Mouse (Mus musculus): ENCODE data around the gene D13Ertd608e. TPM values are rescaled to one million over a fixed set of nuclear protein-coding genes. Genes with fewer than 3 reads are reported as not detected.
"Not testable (repeated sequence)": the region's sequence is repeated elsewhere in the genome, so short reads cannot be mapped to it uniquely, and the experiment has no call there.

Gene D13Ertd608e
- total and polyA plus RNA-seq, 3 experiments = not detected

DNA sequence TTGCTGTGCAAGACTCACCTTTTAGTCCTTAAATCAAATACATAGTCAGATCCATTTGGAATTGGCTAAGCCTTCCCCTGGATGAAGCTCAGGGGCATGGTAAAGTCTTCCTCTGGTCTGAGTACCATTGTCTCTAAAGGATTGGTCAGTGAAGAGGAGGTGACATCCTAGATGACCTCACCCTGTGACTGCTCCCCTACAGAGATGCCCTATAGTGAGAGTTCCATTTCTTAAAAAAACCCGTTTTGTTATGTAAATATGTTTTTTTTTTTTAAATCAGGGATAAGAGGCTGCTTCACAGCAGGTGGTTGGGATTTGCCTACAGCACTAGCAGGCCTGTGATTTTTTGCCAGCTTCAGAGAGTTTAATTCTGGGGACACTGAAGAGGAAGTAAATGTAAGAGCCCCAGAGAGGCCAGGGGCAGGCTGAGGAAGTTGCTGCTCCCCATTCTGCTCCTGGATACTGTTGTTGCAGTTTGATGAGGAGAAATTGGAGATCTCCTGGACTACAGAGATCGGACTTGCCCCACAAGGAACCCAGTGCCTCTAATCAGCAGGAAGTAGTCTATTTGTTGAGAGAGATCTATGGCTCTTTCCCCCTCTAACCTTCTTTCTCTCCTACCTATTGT is 18.1 kb upstream of the D13Ertd608e start:
- H3K27ac ChIP-seq (ENCODE audit: control insufficient read depth, low read depth, low read length) = no peak overlapping the region

DNA sequence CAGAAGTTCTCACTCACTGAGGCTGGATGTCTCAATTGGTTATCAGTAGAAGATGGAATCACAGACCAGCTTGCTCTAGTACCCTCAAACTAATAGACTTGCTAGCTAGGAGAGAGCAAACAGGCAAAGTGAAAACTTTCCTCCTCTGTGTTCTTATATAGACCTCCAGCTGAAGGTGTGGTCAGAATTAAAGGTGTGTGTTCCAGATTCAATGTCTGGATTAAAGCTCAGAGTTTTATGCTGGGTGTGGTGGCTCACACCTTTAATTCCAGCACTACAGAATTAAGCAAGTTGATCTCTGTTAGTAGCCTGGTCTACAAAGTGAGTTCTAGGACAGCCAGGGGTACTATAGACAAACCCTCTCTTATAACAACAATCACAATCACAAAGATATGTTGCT is 5.7 kb upstream of the D13Ertd608e start, which contains the start of gene AF067063:
TSS of gene AF067063 (minus strand) at position 101 of the 400 bp plus-strand sequence.
- not testable (repeated sequence) for H3K9ac ChIP-seq (ENCODE audit: control insufficient read depth, low read depth, low read length, poor library complexity, severe bottlenecking); H3K79me2 ChIP-seq (ENCODE audit: control insufficient read depth, insufficient read depth, low read length, poor library complexity); H3K4me3 ChIP-seq (ENCODE audit: control insufficient read depth in 1 of 2, insufficient read depth in 1 of 2, low read depth in 2 of 2, low read length in 2 of 2); H3K9me3 ChIP-seq (replicated peaks; ENCODE audit: insufficient read depth, low read length); DNase-seq (ENCODE audit: low read depth, low spot score); H3K27me3 ChIP-seq (ENCODE audit: control insufficient read depth in 1 of 2, insufficient read depth in 2 of 2, low read length in 2 of 2); H3K36me3 ChIP-seq (ENCODE audit: control insufficient read depth in 1 of 2, insufficient read depth in 2 of 2, low read length in 2 of 2); H3K4me1 ChIP-seq (ENCODE audit: control insufficient read depth in 1 of 2, insufficient read depth in 2 of 2, low read length in 2 of 2); H3K27ac ChIP-seq (ENCODE audit: control insufficient read depth, low read depth, low read length)

More for the DNA sequence above, 18.1 kb upstream of the D13Ertd608e start:
- Histone ChIP-seq H3K4me3 (ENCODE audit: control insufficient read depth in 1 of 2, insufficient read depth in 1 of 2, low read depth in 2 of 2, low read length in 2 of 2) (no peak overlapping the region), H3K4me1 (ENCODE audit: control insufficient read depth in 1 of 2, insufficient read depth in 2 of 2, low read length in 2 of 2) (no peaks in the 10 kb centered on the region), H3K36me3 (ENCODE audit: control insufficient read depth in 1 of 2, insufficient read depth in 2 of 2, low read length in 2 of 2) (no peaks in the 10 kb centered on the region), H3K9me3 (replicated peaks; ENCODE audit: insufficient read depth, low read length) (no peaks in the 10 kb centered on the region), H3K27me3 (ENCODE audit: control insufficient read depth in 1 of 2, insufficient read depth in 2 of 2, low read length in 2 of 2) (no peaks in the 10 kb centered on the region), H3K79me2 (ENCODE audit: control insufficient read depth, insufficient read depth, low read length, poor library complexity) (no peaks in the 10 kb centered on the region), H3K9ac (ENCODE audit: control insufficient read depth, low read depth, low read length, poor library complexity, severe bottlenecking) (no peak overlapping the region)
- DNase-seq (ENCODE audit: low read depth, low spot score) = no peak
- no peak for TF ChIP-seq POLR2AphosphoS2 (IDR thresholded peaks at IDR 0.05; ENCODE audit: low read length)
- TF ChIP-seq CTCF (IDR thresholded peaks at IDR 0.05 in 2 of 3, conservative IDR thresholded peaks at IDR 0.05 in 1 of 3; ENCODE audit: control insufficient read depth in 1 of 3, insufficient read depth in 1 of 3, low read depth in 2 of 3, low read length in 3 of 3, poor library complexity in 1 of 3, severe bottlenecking in 1 of 3) = no peak
- TF ChIP-seq MYC (IDR thresholded peaks at IDR 0.05; ENCODE audit: low read depth, low read length) = no peak
- TF ChIP-seq CHD1 (IDR thresholded peaks at IDR 0.05; ENCODE audit: low read depth, low read length) = no peak
- no peak for TF ChIP-seq TCF12 (IDR thresholded peaks at IDR 0.05; ENCODE audit: low read depth, low read length)
- TF ChIP-seq GATA1 (IDR thresholded peaks at IDR 0.05; ENCODE audit: low read depth, low read length) = no peak
- no peak for TF ChIP-seq E2F4 (IDR thresholded peaks at IDR 0.05; ENCODE audit: borderline replicate concordance, low read depth, low read length)
- no peak for TF ChIP-seq NELFE (IDR thresholded peaks at IDR 0.05; ENCODE audit: low read depth, low read length)
- TF ChIP-seq MXI1 (IDR thresholded peaks at IDR 0.05; ENCODE audit: low read depth, low read length) = no peak
- no peak for TF ChIP-seq ETS1 (IDR thresholded peaks at IDR 0.05; ENCODE audit: low read depth, low read length)
- TF ChIP-seq BHLHE40 (IDR thresholded peaks at IDR 0.05; ENCODE audit: borderline replicate concordance, low read depth, low read length) = no peak
- TF ChIP-seq USF2 (IDR thresholded peaks at IDR 0.05; ENCODE audit: borderline replicate concordance in 1 of 2, insufficient read depth in 1 of 2, low read depth in 1 of 2, low read length in 2 of 2) = no peak
- TF ChIP-seq EP300 (IDR thresholded peaks at IDR 0.05; ENCODE audit: low read depth in 1 of 2, low read length in 2 of 2) = no peak
- no peak for TF ChIP-seq SMC3 (IDR thresholded peaks at IDR 0.05; ENCODE audit: low read depth, low read length)
- TF ChIP-seq POLR2AphosphoS5 (IDR thresholded peaks at IDR 0.05; ENCODE audit: borderline replicate concordance, low read depth, low read length) = no peak

DNA sequence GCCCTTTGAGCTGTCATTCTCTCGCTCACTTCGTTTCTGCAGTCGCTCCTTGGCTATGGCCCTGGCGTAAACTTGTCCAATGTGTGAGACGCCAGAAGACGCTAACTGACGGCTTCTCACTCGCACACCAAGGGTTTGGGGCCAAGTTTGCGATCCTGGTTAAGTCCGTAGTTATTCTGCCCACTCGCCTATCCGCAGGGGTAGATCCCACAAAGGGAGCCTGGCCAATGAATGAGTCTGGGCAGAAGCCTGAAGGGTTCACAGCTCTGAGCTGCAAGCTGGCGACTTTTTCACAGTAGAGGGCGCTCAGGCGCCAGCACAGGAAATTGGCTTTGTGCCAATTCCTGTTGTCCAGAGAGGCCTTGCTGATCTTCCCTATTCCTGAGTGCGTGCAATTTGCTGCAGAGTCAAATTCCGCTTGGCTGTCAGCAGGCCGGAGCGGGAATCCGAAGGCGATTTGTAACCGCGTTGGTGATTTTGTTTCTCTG is 562 bp downstream of the D13Ertd608e start:
- H3K36me3 ChIP-seq (ENCODE audit: control insufficient read depth in 1 of 2, insufficient read depth in 2 of 2, low read length in 2 of 2); H3K9me3 ChIP-seq (replicated peaks; ENCODE audit: insufficient read depth, low read length); DNase-seq (ENCODE audit: low read depth, low spot score); H3K9ac ChIP-seq (ENCODE audit: control insufficient read depth, low read depth, low read length, poor library complexity, severe bottlenecking); H3K27ac ChIP-seq (ENCODE audit: control insufficient read depth, low read depth, low read length); H3K4me3 ChIP-seq (ENCODE audit: control insufficient read depth in 1 of 2, insufficient read depth in 1 of 2, low read depth in 2 of 2, low read length in 2 of 2); H3K79me2 ChIP-seq (ENCODE audit: control insufficient read depth, insufficient read depth, low read length, poor library complexity); H3K27me3 ChIP-seq (ENCODE audit: control insufficient read depth in 1 of 2, insufficient read depth in 2 of 2, low read length in 2 of 2); H3K4me1 ChIP-seq (ENCODE audit: control insufficient read depth in 1 of 2, insufficient read depth in 2 of 2, low read length in 2 of 2): not testable (repeated sequence)

DNA sequence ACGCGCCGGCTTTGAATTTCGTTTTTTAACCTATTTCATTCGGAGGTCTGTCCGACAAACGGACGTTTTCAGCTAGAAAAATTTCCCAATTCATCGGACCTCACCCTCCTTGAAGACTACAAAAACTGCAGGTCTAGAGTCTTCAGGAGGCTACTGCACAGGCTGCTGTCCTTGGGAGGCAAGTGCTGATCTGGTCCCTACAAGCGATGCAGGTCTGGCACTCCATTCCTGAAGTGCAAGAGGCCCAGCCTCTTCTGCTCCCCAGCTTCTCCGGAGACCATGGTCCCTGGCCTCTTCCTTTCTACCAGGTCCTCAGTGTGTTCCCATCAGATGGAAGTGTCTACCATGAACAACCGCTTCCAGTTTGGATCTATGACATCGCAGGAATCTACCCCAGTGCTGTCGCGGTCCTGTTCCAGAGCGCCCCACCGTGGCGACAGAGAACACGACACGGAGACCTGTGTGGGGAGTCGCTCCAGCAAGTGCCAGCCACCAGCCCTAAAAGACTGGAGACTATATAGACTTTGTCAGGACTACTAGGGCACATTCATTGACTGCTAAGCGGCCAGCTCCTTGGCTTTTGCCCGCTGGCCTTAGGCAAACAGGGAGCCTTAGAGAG is 2.0 kb downstream of the D13Ertd608e start:
- H3K9ac ChIP-seq (ENCODE audit: control insufficient read depth, low read depth, low read length, poor library complexity, severe bottlenecking); H3K4me3 ChIP-seq (ENCODE audit: control insufficient read depth in 1 of 2, insufficient read depth in 1 of 2, low read depth in 2 of 2, low read length in 2 of 2); DNase-seq (ENCODE audit: low read depth, low spot score); H3K27ac ChIP-seq (ENCODE audit: control insufficient read depth, low read depth, low read length); H3K79me2 ChIP-seq (ENCODE audit: control insufficient read depth, insufficient read depth, low read length, poor library complexity); H3K36me3 ChIP-seq (ENCODE audit: control insufficient read depth in 1 of 2, insufficient read depth in 2 of 2, low read length in 2 of 2); H3K27me3 ChIP-seq (ENCODE audit: control insufficient read depth in 1 of 2, insufficient read depth in 2 of 2, low read length in 2 of 2); H3K9me3 ChIP-seq (replicated peaks; ENCODE audit: insufficient read depth, low read length); H3K4me1 ChIP-seq (ENCODE audit: control insufficient read depth in 1 of 2, insufficient read depth in 2 of 2, low read length in 2 of 2): not testable (repeated sequence)
